Mouse (Mus musculus): ENCODE measurements at regions not wholly inside any gene's neighbourhood (a gene's known extent, or its start where the extent isn't known, plus 50 kb on each side); places are given as distances from the start of the nearest gene placed in this dataset.

- intact Hi-C loops (cut with DNase I) = no loop called here
- DNase-seq (ENCODE audit: low spot score in 2 of 2) = no peak
These were observed 176.5 kb upstream of the Rnf219 start for GRCm38 (mm10) chr14:104698962-104699361.

DNA sequence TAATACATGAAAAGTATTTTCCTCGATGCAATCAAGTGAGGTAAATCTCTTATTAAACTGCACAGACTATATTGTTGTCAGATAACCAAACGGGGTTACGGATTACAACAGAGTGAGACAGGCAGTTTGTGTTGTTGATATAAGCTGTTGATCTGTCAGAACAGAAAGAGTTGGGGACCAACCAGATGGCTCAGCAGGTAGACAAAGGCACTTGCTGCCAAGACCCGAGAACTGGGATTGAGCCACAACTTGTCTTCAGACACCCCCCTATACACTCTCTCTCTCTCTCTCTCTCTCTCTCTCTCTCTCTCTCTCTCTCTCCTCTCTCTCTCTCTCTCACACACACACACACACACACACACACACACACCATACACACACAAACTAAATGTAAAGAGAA is 172.7 kb upstream of the Rnf219 start:
- intact Hi-C loops (cut with DNase I) = no loop called here
- DNase-seq (ENCODE audit: low spot score in 2 of 2) = no peak

- intact Hi-C loops (cut with DNase I) = no loop called here
- DNase-seq (ENCODE audit: low spot score in 2 of 2) = no peak
These were observed 171.8 kb upstream of the Rnf219 start for GRCm38 (mm10) chr14:104694174-104694803.

DNA sequence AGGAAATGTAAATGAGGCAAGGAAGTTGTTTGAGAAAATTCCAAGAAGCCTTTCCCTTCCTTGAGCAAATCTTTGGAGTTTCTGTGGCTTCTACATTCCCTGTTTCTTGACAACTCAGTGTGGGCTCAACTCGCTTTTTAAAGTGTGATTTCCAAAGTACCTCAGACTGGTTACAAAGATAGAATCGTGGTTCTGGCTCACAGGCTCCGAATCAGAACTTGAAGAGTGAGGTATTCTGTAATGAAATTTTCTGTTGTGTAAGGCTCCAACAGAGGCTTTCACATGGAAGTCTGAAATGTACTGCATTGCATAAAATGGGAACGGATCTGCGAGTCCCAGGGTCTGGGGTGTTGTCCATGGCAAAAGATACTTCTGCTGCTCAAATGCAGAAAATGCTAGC is 170.2 kb upstream of the Rnf219 start:
- intact Hi-C loops (cut with DNase I) = no loop called here
- DNase-seq (ENCODE audit: low spot score in 2 of 2) = peak in 1 of 2 experiments; percentile 10

DNA sequence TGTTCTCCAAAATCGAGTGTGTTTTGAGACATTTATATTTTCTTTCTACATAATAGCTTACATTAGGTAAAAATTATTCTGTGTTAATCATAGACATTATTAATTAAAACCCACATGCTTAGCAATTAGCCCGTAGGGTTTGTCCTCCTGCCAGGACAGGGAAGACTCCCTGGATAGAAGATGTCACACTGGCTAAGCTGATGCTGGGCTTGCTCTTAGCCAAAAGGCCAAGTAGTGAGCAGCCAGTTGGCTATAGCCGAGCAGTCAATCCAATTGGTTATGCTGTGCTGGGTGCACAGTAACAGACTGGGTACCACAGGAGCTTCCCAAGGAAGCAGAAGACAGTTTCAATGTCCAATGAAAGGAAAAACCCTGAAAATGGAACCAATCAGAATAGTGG is 166.0 kb upstream of the Rnf219 start:
- DNase-seq (ENCODE audit: low spot score in 2 of 2) = no peak
- intact Hi-C loops (cut with DNase I) = no loop called here

DNA sequence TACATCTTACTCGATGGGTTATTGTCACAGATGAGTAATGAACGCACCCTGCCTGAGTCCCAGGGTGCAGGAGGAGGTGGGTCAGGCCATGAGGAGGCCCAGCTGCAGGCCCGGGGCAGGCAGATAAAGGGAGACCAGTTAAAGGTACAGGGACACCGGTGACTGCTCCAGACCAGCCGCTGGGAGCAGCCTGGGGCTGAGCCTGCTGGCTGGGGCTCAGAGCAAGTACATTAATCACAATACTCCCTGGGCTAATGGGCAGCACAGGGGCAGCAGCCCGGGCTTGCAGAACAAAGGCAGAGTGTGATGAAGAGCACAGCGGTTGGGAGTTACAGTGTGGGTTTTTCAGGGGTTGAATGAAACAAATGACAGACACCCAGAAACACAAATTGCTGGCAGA is 154.4 kb upstream of the Rnf219 start:
- intact Hi-C loops (cut with DNase I) = no loop called here
- no peak for DNase-seq (ENCODE audit: low spot score in 2 of 2)

DNA sequence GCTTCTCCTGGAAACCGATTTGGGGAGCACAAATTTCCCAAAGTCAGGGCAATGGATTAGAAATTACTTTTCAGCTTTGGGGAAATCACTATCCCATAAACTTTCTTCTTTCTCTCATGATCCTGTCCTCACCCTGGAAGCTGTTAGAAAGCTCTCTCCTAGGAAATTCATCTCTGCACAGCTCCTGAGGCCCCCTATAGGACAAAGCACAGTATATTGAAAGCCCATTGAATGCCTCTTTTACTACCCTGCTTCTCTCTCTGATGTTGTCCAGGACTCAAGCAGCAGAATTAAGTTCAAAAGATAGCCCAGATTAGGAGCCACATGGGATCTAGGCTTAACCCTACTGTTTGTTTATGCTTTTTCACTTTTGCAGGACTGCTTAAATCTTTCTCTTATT is 139.3 kb upstream of the Rnf219 start:
- no peak for DNase-seq (ENCODE audit: low spot score in 2 of 2)
- intact Hi-C loops (cut with DNase I) = no loop called here

DNA sequence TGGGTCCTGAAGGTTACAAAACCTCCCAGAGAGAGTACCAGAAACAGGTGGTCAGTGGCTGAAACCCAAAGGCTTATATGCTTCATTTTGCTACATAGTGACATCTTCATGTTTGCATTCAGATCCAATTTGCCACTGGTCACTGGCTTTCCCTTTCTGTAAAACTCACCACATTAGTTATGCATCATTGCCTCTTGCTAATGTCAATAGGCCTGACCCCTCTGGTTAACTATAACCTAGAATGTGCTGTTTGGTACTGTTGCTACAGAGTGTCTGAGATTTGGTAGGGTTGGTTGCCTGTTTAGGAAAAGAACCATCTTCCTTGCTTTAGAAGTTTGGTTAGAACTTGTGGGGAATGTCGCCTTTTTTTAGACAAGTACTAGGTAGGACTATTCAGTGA is 136.3 kb upstream of the Rnf219 start:
- DNase-seq (ENCODE audit: low spot score in 2 of 2) = no peak
- intact Hi-C loops (cut with DNase I) = no loop called here

GRCm38 (mm10) chr14:104649980-104650379 is 127.5 kb upstream of the Rnf219 start:
- no peak for DNase-seq (ENCODE audit: low spot score in 2 of 2)
- intact Hi-C loops (cut with DNase I) = no loop called here

DNA sequence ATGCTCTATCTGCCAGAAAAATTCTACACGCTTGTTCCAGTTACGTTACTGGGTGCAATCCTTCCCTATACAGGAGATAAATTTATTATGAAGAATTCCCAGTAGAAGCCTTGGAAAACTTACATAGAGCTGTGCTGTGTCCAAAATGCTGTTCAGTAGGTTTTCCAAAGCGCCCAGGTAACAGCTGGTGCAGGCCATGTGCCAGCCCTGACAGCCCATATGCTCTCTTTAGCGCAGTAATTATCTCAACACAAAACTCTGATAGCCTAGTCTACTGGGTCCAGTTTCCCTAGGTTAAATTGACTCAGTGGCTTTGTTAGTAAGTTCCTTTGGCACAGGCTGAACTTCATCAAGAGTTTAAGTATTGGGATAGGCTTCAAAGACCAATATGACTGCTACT is 122.2 kb upstream of the Rnf219 start:
- intact Hi-C loops (cut with DNase I) = no loop called here
- no peak for DNase-seq (ENCODE audit: low spot score in 2 of 2)

- no peak for DNase-seq (ENCODE audit: low spot score in 2 of 2)
- intact Hi-C loops (cut with DNase I) = no loop called here
These were observed 120.3 kb upstream of the Rnf219 start for GRCm38 (mm10) chr14:104642783-104643182.

DNA sequence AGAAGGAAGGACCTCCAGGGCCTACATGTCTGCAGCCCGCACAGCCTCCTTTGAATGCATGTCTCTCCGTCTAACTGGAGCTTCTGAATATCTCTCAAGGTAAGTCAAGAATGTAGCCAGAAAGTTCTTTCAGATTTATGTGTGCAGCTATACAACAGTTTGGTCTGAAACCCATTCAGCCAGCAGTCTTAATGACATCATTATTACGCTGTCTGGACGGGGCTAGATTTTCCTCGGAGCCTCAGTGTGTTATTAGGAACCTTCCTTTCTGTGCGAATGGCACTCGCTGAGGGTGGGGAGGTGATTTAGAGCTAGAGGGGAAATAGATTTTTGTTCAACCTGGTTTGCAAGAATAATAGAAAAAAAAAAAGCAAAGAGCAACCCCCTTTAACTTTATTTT is 116.9 kb upstream of the Rnf219 start:
- intact Hi-C loops (cut with DNase I) = no loop called here
- no peak for DNase-seq (ENCODE audit: low spot score in 2 of 2)

- intact Hi-C loops (cut with DNase I) = no loop called here
- no peak for DNase-seq (ENCODE audit: low spot score in 2 of 2)
These were observed 89.0 kb upstream of the Rnf219 start for GRCm38 (mm10) chr14:104611467-104611866.

GRCm38 (mm10) chr14:104610378-104610777 is 87.9 kb upstream of the Rnf219 start:
- intact Hi-C loops (cut with DNase I) = no loop called here

GRCm38 (mm10) chr14:104594851-104595250 is 72.4 kb upstream of the Rnf219 start:
- no peak for DNase-seq (ENCODE audit: low spot score in 2 of 2)
- intact Hi-C loops (cut with DNase I) = no loop called here

More at GRCm38 (mm10) chr14:104610378-104610777, 87.9 kb upstream of the Rnf219 start:
- peak; percentile 9 to 10 for DNase-seq (ENCODE audit: low spot score in 2 of 2)
